Mouse (Mus musculus) stomach, postnatal 0 days (tissue): ENCODE measurements around the gene Gbx2. TPM values are rescaled to one million over a fixed set of nuclear protein-coding genes. Genes with fewer than 3 reads are reported as not detected.

ENCODE experiments used
- ATAC-seq: fragments of 200-750 bp; cut with Nextera tagmentation; 2 replicates; pipeline ENCODE4 v1.8.0; 2017; ENCODE audit not compliant: low FRiP score, low TSS enrichment
- DNase-seq: peaks from one replicate; pipeline ENCODE4 v3.0.0-alpha.2; 2016; ENCODE audit warnings: low spot score
- H3K27ac ChIP-seq: fragments of 300-500 bp; sonication (generic); replicated peaks from 2 replicates; pipeline ENCODE4 v1.5.1; 2014; ENCODE audit warnings: mild to moderate bottlenecking, control low read depth
- H3K27me3 ChIP-seq: fragments of 300-500 bp; sonication (generic); 2 replicates; pipeline ENCODE4 v1.6.1; 2014; ENCODE audit warnings: low read length; ENCODE audit not compliant: control insufficient read depth, insufficient read depth
- H3K36me3 ChIP-seq: fragments of 300-500 bp; sonication (generic); 2 replicates; pipeline ENCODE4 v1.6.1; 2014; ENCODE audit warnings: low read length, mixed read lengths; ENCODE audit not compliant: control insufficient read depth, insufficient read depth
- H3K4me1 ChIP-seq: fragments of 300-500 bp; sonication (generic); replicated peaks from 2 replicates; pipeline ENCODE4 v1.6.1; 2014; ENCODE audit warnings: antibody characterized with exemption; ENCODE audit not compliant: control insufficient read depth, insufficient read depth
- H3K4me2 ChIP-seq: fragments of 300-500 bp; sonication (generic); replicated peaks from 2 replicates; pipeline ENCODE4 v1.6.1; 2014; ENCODE audit warnings: low read depth, mild to moderate bottlenecking, control low read depth, moderate library complexity
- H3K4me3 ChIP-seq: fragments of 300-500 bp; sonication (generic); 2 replicates; pipeline ENCODE4 v1.5.1; 2014; ENCODE audit warnings: low read depth, low read length, control low read depth
- H3K9ac ChIP-seq: fragments of 300-500 bp; sonication (generic); 2 replicates; pipeline ENCODE4 v1.6.1; 2014; ENCODE audit warnings: mild to moderate bottlenecking, low read length, control low read depth, mixed read lengths
- H3K9me3 ChIP-seq: fragments of 300-500 bp; sonication (generic); 2 replicates; pipeline ENCODE4 v1.6.1; 2016; ENCODE audit warnings: low read length; ENCODE audit not compliant: control insufficient read depth
- CTCF ChIP-seq: IDR thresholded peaks from 2 replicates; pipeline ENCODE4 v1.5.1; 2016; ENCODE audit warnings: antibody characterized with exemption, low read depth, mild to moderate bottlenecking, moderate library complexity
- EP300 ChIP-seq: optimal IDR thresholded peaks from 2 replicates; pipeline ENCODE3; 2016; ENCODE audit warnings: antibody characterized with exemption
- WGBS: fragments of 180-500 bp; shearing (Covaris S2); extraction: QIAGEN DNeasy Blood & Tissue Kit; methylation state at CpG from one replicate; pipeline ENCODE4 v1.1.7; 2014; 5-methylcytosine and 5-hydroxymethylcytosine counted together
- polyA plus RNA-seq: library from polyadenylated mRNA; unstranded; fragments of >200 nt; fragmentation: Nextera tagmentation; extraction: Ambion mirVana; gene quantifications from 2 replicates; pipeline ENCODE4 v1.2.1, GENCODE M21; 2015

Gbx2 gene
- not detected in 2 replicates for polyA plus RNA-seq

- Histone ChIP-seq H3K4me2 (peak within 1 kb of the TSS; percentile 59), H3K4me1 (no peaks in the 10 kb centered on the region; the same call in 1 of the 2 replicates), H3K36me3 (no peaks in the 10 kb centered on the region), H3K4me3 (peak within 1 kb of the TSS; percentile 38), H3K27me3 (peaks cover 39% of the 10 kb centered on the region), H3K9me3 (no peaks in the 10 kb centered on the region), H3K9ac (no peak within 1 kb of the TSS), H3K27ac (no peak within 1 kb of the TSS)
- DNase-seq: peak; percentile 77
- ATAC-seq: peak; percentile 63
- TF ChIP-seq EP300: no peak
- no peak for TF ChIP-seq CTCF
- under 1% methylated on average over 33 of the region's 33 CpGs for WGBS
Observed at GRCm38 (mm10) chr1:89931120-89931519, at the start of gene Gbx2. TSS of gene Gbx2 (minus strand) at chr1:89931179.

GRCm38 (mm10) chr1:89977261-89977660 lies 46.3 kb upstream of the Gbx2 start:
- ATAC-seq: no peak

GRCm38 (mm10) chr1:89976411-89976810 lies 45.4 kb upstream of the Gbx2 start:
- Histone ChIP-seq H3K27me3 (no peaks in the 10 kb centered on the region), H3K36me3 (no peaks in the 10 kb centered on the region), H3K27ac (no peak overlapping the region), H3K9me3 (no peaks in the 10 kb centered on the region), H3K4me1 (no peaks in the 10 kb centered on the region), H3K4me3 (no peak overlapping the region), H3K4me2 (no peak overlapping the region), H3K9ac (no peak overlapping the region)
- no peak for ATAC-seq
- 74% methylated on average over 8 of the region's 8 CpGs for WGBS
- DNase-seq: no peak
- TF ChIP-seq CTCF (no peak), EP300 (no peak)

More at GRCm38 (mm10) chr1:89977261-89977660, 46.3 kb upstream of the Gbx2 start:
- Histone ChIP-seq H3K4me2 (no peak overlapping the region), H3K27ac (no peak overlapping the region), H3K27me3 (no peaks in the 10 kb centered on the region), H3K9ac (no peak overlapping the region), H3K9me3 (no peaks in the 10 kb centered on the region), H3K4me1 (no peaks in the 10 kb centered on the region), H3K4me3 (no peak overlapping the region), H3K36me3 (no peaks in the 10 kb centered on the region)
- TF ChIP-seq CTCF (no peak), EP300 (no peak)
- WGBS: 89% methylated on average over 8 of the region's 8 CpGs
- DNase-seq: no peak

GRCm38 (mm10) chr1:89974541-89974940 lies 43.6 kb upstream of the Gbx2 start:
- Histone ChIP-seq H3K27ac (no peak overlapping the region), H3K4me3 (no peak overlapping the region), H3K27me3 (peaks cover under 1% of the 10 kb centered on the region; the same call in 1 of the 2 replicates), H3K9ac (no peak overlapping the region), H3K4me1 (no peaks in the 10 kb centered on the region), H3K9me3 (no peaks in the 10 kb centered on the region), H3K4me2 (no peak overlapping the region), H3K36me3 (no peaks in the 10 kb centered on the region)
- ATAC-seq (no peak), DNase-seq (no peak)
- TF ChIP-seq CTCF: no peak
- TF ChIP-seq EP300: no peak
- 77% methylated on average over 7 of the region's 8 CpGs for WGBS

- H3K36me3 ChIP-seq: no peaks in the 10 kb centered on the region
- H3K4me2 ChIP-seq: no peak overlapping the region
- no peak overlapping the region for H3K27ac ChIP-seq
- no peaks in the 10 kb centered on the region for H3K9me3 ChIP-seq
- no peak for DNase-seq
- H3K27me3 ChIP-seq: peaks cover 6% of the 10 kb centered on the region
- TF ChIP-seq EP300 (no peak), CTCF (no peak)
- 47% methylated on average over 8 of the region's 8 CpGs for WGBS
- H3K9ac ChIP-seq: no peak overlapping the region
- no peak overlapping the region for H3K4me3 ChIP-seq
- no peaks in the 10 kb centered on the region; the same call in 1 of the 2 replicates for H3K4me1 ChIP-seq
- no peak for ATAC-seq
Observed at GRCm38 (mm10) chr1:89971848-89972247, 40.9 kb upstream of the Gbx2 start.

- no peaks in the 10 kb centered on the region for H3K36me3 ChIP-seq
- H3K9ac ChIP-seq: no peak overlapping the region
- H3K9me3 ChIP-seq: no peaks in the 10 kb centered on the region
- no peaks in the 10 kb centered on the region; the same call in 1 of the 2 replicates for H3K4me1 ChIP-seq
- TF ChIP-seq CTCF (no peak), EP300 (no peak)
- ATAC-seq (no peak), DNase-seq (no peak)
- H3K27me3 ChIP-seq: peaks cover 6% of the 10 kb centered on the region
- H3K27ac ChIP-seq: no peak overlapping the region
- H3K4me2 ChIP-seq: no peak overlapping the region
- H3K4me3 ChIP-seq: no peak overlapping the region
- WGBS: 86% methylated on average over 4 of the region's 4 CpGs
Observed at GRCm38 (mm10) chr1:89969714-89970110, 38.7 kb upstream of the Gbx2 start.
